Mouse (Mus musculus): ENCODE data around the gene Scrn3. TPM values are rescaled to one million over a fixed set of nuclear protein-coding genes. Genes with fewer than 3 reads are reported as not detected.

Gene Scrn3
- polyA plus RNA-seq, 1 experiment from 2014 or later, result 16.3 TPM

DNA sequence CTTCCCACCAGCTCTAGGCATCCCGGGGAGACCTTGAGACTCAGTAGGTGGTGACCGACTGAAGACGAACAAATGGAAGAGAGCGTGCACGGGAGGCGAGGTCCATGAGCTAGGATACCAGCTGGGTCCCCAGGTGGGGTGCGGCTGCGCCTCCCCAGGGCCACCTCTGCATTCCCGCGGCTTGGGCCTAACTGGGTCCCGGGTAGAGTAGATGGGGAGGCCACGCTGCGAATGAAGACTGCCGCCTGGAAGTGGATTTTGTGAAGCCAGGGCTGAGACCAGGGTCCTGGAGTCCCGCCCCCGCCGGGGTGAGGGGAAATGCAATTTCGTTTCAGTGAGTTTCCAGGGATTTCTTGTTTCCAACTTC is 34.7 kb upstream of the Scrn3 start:
- Histone ChIP-seq H3K4me1 (peaks cover 53% of the 10 kb centered on the region), H3K27ac (0 out of 2 replicates have a peak overlapping the region, but pooled peaks have one; percentile 7), H3K27me3 (peaks cover 80% of the 10 kb centered on the region), H3K4me3 (peak overlapping the region; percentile 33), H3K9me3 (no peaks in the 10 kb centered on the region), H3K9ac (peak overlapping the region; percentile 61), H3K4me2 (replicated peaks) (peak overlapping the region; percentile 56), H3K36me3 (no peaks in the 10 kb centered on the region)
- no peak for ATAC-seq (ENCODE audit: low FRiP score, low read depth)
- 3% methylated on average over 18 of the region's 18 CpGs for WGBS

DNA sequence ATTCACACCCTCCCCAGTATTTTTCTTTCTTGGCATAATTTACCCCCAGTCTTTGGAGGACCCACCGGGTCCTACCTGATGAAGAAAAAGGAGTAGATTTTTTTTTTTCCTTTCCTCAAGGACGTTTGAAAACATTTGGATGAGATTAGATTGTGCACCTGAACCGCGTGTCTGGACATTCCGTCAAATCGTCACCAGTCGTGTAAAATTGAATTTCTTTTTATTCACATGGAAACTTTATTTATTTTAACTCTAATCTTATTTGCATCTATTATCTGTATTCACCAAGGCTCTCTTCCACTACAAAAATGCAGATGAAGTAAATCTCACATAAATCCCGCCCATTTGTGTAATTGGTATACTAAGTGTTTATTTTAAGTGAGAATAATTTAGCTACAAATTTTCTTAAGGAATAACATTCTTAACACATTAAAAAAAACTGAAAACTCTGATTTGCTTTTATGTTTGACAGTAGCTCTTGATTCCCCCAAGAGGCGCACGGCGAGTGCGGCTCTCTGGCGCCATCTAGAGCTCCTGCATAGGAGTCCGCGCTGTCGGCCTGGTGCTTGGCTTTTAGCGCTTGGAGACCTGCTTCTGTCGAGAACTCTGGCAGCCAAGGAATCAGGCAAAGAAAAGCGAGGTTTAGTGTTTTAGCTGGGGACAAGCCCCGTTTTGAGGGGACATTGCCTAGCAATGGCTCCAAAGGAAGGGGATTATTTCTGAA is 34.1 kb upstream of the Scrn3 start:
- peak overlapping the region; percentile 56 for H3K4me2 ChIP-seq (replicated peaks)
- no peak overlapping the region for H3K27ac ChIP-seq
- H3K9me3 ChIP-seq, result no peaks in the 10 kb centered on the region
- WGBS, result 2% methylated on average over 20 of the region's 20 CpGs
- no peak overlapping the region for H3K9ac ChIP-seq
- peak overlapping the region; percentile 30 for H3K4me3 ChIP-seq
- 0 out of 2 replicates have a peak, but pooled peaks have one; percentile 56 for ATAC-seq (ENCODE audit: low FRiP score, low read depth)
- H3K27me3 ChIP-seq, result peaks cover 74% of the 10 kb centered on the region
- H3K36me3 ChIP-seq, result no peaks in the 10 kb centered on the region
- peaks cover 47% of the 10 kb centered on the region for H3K4me1 ChIP-seq

DNA sequence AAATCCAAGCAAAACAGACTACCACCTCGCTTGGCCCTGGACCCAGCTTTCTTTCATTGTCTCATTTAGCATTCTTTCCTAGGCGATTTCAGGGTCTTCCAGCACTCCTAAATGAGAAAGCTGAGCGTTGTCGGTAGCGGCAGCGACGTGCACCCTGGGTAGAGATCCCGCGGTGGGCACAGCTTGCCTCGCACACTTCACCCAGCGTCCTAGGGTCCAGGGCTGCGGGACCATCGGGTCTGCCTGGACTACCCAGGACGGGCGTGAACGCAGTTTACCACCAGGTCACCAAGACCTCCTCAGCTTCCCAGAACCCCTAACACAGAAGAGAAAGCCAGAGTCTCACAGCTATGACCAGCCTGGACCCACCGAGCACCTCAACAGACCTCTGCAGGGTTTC is 33.5 kb upstream of the Scrn3 start:
- peak overlapping the region; percentile 55 for H3K4me2 ChIP-seq (replicated peaks)
- WGBS, result under 1% methylated on average over 17 of the region's 17 CpGs
- H3K9me3 ChIP-seq, result no peaks in the 10 kb centered on the region
- peak overlapping the region; percentile 30 for H3K4me3 ChIP-seq
- H3K27me3 ChIP-seq, result peaks cover 68% of the 10 kb centered on the region
- no peaks in the 10 kb centered on the region for H3K36me3 ChIP-seq
- no peak overlapping the region for H3K9ac ChIP-seq
- no peak overlapping the region for H3K27ac ChIP-seq
- H3K4me1 ChIP-seq, result peaks cover 42% of the 10 kb centered on the region
- ATAC-seq (ENCODE audit: low FRiP score, low read depth), result no peak

DNA sequence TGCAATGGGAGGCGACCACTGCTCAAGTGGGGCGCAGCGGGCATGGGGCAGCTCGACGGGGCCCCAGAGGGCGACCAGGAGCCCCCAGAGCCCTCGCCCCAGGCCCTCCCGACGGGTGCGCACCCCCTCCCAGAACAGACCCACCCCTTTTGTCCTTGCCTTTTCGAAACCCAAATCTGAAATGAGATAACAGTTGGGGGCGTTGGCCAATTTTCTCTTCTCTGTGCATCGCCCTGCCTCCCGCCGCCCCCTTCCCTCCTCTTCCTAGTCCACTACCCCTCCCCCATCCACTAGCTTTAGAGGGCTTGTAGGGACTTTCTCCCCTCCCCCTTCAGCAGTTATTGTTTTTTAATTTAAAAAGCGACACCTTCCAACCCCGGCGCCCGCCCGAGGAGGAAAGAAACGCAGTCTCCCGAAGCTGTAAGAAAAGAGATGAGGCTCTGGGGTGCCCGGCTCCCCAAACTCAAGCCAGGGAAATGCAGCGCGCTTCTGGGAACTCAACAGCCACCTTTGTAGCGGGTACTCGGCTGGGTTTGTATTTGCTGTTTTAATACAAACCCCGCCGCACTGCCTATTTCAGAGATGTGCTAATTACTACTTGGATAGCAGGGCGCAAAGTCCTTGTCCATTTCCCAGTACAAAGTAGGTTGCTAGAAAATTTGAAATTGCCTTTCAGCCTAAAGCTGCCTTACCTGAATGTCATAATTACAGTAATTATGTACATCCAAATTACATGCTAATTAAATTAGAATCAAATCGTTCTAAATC is 32.9 kb upstream of the Scrn3 start:
- Histone ChIP-seq H3K4me1 (peaks cover 36% of the 10 kb centered on the region), H3K27ac (no peak overlapping the region), H3K9me3 (no peaks in the 10 kb centered on the region), H3K9ac (no peak overlapping the region), H3K4me2 (replicated peaks) (peak overlapping the region; percentile 55), H3K36me3 (no peaks in the 10 kb centered on the region), H3K27me3 (peaks cover 62% of the 10 kb centered on the region), H3K4me3 (peak overlapping the region; percentile 30)
- no peak for ATAC-seq (ENCODE audit: low FRiP score, low read depth)
- WGBS, result under 1% methylated on average over 29 of the region's 31 CpGs

DNA sequence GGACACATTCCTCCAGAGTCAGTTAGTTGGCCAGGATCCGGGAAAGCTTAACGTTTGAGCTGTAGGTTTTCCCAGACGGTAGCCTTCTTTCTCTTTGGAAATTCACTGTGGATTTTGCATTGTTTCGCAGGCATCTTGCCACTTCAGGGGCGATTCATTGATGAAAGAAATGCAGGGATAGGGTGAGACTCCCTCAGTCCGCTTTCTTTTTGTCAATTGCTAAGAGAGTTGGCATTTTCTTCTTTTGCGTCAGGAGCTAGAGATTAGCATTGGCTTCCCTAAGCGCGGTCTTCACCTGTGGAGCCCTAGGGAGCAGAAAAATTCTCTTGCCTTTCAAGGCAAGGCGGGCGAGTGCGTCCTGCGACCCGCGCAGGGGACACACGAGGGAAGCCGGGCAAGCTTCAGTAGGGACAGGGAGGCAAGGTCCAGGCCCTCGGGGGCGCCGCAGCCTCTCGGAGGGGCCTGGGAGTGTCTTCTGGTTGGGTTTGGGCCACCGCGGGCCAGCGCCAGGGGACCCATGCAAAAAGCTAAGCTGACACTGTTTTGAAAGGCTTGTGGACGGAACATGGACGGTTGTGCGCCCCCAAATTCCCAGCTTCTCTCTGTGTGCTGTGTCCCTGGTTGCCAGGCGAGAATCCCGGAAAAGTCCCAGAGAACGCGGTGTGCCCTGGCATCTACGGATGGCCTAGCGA is 31.9 kb upstream of the Scrn3 start:
- Histone ChIP-seq H3K27ac (no peak overlapping the region), H3K36me3 (no peaks in the 10 kb centered on the region), H3K9ac (0 out of 2 replicates have a peak overlapping the region, but pooled peaks have one; percentile 1), H3K4me2 (replicated peaks) (peak overlapping the region; percentile 51), H3K4me1 (peaks cover 33% of the 10 kb centered on the region), H3K9me3 (no peaks in the 10 kb centered on the region), H3K4me3 (peak overlapping the region; percentile 27), H3K27me3 (peaks cover 58% of the 10 kb centered on the region)
- no peak for ATAC-seq (ENCODE audit: low FRiP score, low read depth)
- WGBS, result 3% methylated on average over 33 of the region's 33 CpGs

DNA sequence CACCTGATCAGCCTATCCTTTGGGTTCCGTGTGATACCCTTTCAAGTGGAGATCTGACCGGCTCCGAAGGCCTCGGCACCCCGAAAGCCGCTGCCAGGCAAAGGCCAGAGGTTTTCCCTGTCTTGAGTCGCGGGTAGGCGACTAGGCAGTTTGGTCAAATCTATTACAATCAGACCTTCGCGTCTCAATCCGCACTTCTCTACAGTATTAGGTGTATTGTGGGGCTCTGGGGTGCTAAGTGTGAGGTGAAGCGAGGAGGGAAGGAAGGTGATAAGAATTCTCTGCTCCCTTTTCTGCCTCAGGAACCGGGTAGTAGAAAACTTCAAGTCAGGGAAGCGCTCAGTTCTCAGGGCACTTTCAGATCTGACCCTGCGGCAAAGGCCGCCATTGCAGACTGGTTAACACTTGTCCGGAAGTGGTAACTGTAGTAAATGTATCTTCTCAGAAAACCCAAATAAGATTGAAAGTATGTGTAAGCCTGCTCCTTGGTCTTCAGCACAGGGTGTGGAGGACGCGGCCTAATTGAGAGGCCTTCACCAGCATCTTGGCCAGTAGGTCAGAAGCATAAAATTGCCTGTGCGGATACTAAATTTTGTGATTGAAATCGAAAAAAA is 31.2 kb upstream of the Scrn3 start:
- Histone ChIP-seq H3K27me3 (peaks cover 52% of the 10 kb centered on the region), H3K9me3 (no peaks in the 10 kb centered on the region), H3K27ac (no peak overlapping the region), H3K9ac (no peak overlapping the region), H3K36me3 (0 out of 2 replicates have a peak, but pooled peaks cover 2% of the 10 kb centered on the region), H3K4me2 (replicated peaks) (peak overlapping the region; percentile 51), H3K4me3 (peak overlapping the region; percentile 27), H3K4me1 (peaks cover 33% of the 10 kb centered on the region)
- WGBS, result 11% methylated on average over 22 of the region's 22 CpGs
- no peak for ATAC-seq (ENCODE audit: low FRiP score, low read depth)

DNA sequence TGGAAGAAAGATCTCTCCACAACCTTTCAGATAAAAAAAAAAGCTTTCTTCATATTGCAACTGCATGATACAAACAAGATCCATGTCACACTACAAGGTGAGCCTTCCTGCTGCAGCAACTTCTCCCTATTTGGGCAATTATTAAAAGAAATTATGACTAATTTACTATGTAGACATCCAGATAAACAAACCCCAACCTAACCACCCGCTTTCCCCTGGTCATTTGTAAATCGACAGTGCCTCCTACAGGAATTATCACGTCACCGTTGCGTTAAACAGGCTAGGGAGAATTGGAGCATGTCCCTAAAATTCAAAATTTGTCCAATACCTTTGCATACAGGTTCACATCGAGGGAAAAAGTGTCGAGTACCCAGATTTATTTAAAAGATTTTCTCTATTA is 30.7 kb upstream of the Scrn3 start:
- peaks cover 48% of the 10 kb centered on the region for H3K27me3 ChIP-seq
- no peak overlapping the region for H3K27ac ChIP-seq
- no peak for ATAC-seq (ENCODE audit: low FRiP score, low read depth)
- peaks cover 33% of the 10 kb centered on the region for H3K4me1 ChIP-seq
- no peak overlapping the region for H3K4me2 ChIP-seq (replicated peaks)
- H3K9me3 ChIP-seq, result no peaks in the 10 kb centered on the region
- H3K9ac ChIP-seq, result no peak overlapping the region
- H3K36me3 ChIP-seq, result 0 out of 2 replicates have a peak, but pooled peaks cover 6% of the 10 kb centered on the region
- no peak overlapping the region for H3K4me3 ChIP-seq
- 9% methylated on average over 7 of the region's 7 CpGs for WGBS

DNA sequence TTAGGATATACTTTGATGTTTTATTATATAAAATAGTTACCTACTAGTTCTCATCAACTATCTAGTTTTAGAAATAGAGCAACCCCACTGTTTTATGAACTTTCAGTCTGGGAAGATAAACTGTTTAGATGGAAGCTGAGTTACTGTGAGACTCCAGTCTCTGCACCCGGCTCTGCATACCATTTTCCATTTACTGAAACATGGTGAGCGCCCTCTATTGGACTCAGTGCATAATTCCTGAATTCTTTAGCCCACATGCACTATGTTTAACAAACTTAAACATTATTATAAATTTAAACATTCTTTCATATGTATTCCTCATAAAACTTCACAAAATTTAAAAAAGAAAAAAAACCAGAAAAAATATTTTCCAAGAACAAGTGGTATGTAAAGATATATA is 26.8 kb upstream of the Scrn3 start:
- Histone ChIP-seq H3K9ac (no peak overlapping the region), H3K27me3 (peaks cover 15% of the 10 kb centered on the region), H3K4me1 (peaks cover 8% of the 10 kb centered on the region; the same call in 1 of the 2 replicates), H3K4me3 (no peak overlapping the region), H3K27ac (no peak overlapping the region), H3K4me2 (replicated peaks) (no peak overlapping the region), H3K9me3 (no peaks in the 10 kb centered on the region), H3K36me3 (peaks cover 28% of the 10 kb centered on the region)
- ATAC-seq (ENCODE audit: low FRiP score, low read depth), result no peak
- 13% methylated on average over 2 of the region's 2 CpGs for WGBS

DNA sequence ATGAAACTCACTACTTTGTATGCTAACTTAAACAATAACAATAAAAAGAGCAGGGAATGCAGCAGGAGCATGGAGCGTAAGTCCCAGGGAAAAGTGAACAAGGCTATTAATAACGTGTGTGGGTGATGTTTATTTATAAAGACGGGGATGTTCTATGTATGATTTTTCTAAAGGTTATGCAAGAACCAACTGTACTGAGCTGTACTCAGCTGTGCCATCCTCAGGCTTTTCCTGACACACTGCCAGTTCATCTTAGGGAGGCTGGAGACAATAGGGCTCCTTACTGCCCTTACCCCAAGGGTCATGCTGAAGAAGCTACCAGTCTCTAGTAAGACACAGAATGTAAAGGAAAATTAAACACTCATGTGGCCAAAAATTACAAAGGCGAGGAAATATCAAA is 21.3 kb upstream of the Scrn3 start:
- no peak for ATAC-seq (ENCODE audit: low FRiP score, low read depth)
- WGBS, result 92% methylated on average over 4 of the region's 4 CpGs
- peaks cover 56% of the 10 kb centered on the region for H3K36me3 ChIP-seq
- H3K27ac ChIP-seq, result no peak overlapping the region
- H3K4me2 ChIP-seq (replicated peaks), result no peak overlapping the region
- no peak overlapping the region for H3K9ac ChIP-seq
- no peaks in the 10 kb centered on the region for H3K4me1 ChIP-seq
- H3K27me3 ChIP-seq, result no peaks in the 10 kb centered on the region
- H3K4me3 ChIP-seq, result no peak overlapping the region
- no peaks in the 10 kb centered on the region for H3K9me3 ChIP-seq

DNA sequence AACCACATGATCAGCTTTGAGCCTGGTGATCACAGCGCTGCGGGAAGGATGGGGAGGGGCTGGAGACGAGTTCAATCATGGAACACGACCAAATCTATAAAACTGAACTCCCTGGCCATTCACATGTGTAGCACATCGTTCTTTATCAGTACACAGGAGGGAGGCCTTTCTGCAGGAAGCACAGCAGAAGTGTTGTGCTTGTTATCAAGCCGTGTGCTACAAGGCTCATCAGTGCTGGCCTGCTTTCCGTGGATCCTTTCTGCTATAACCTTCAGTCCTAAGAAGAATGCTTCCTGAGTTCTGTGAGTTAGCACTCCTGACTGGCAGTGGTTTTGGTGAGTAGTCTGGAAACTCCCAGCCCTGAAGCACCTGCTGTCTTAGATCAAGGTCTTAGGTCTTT is 17.4 kb upstream of the Scrn3 start:
- 79% methylated on average over 7 of the region's 7 CpGs for WGBS
- ATAC-seq (ENCODE audit: low FRiP score, low read depth), result no peak
- H3K4me2 ChIP-seq (replicated peaks), result no peak overlapping the region
- peaks cover 36% of the 10 kb centered on the region for H3K36me3 ChIP-seq
- no peaks in the 10 kb centered on the region for H3K27me3 ChIP-seq
- no peak overlapping the region for H3K4me3 ChIP-seq
- H3K9me3 ChIP-seq, result no peaks in the 10 kb centered on the region
- H3K27ac ChIP-seq, result no peak overlapping the region
- no peaks in the 10 kb centered on the region for H3K4me1 ChIP-seq
- H3K9ac ChIP-seq, result no peak overlapping the region

DNA sequence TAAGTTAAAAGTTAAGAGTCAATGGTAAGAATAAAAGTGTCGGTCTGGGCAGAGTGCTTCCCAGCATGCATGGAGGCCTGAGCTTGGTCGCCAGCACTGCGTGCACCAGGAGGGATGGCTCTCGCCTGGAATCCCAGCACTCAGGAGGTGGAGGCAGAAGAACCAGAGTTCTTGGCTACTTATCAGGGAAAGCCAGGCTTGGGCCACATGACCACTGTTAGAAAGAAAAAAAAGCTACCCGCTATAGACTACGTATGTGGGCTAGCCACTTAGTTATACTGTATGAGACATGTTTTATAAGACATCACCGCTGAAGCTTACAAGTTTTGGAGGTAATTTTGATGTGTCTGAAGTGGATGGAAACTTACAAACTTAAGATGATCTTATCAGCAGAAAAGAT is 14.2 kb upstream of the Scrn3 start:
- 82% methylated on average over 7 of the region's 7 CpGs for WGBS
- H3K9me3 ChIP-seq, result no peaks in the 10 kb centered on the region
- ATAC-seq (ENCODE audit: low FRiP score, low read depth), result no peak
- no peak overlapping the region for H3K9ac ChIP-seq
- H3K27ac ChIP-seq, result no peak overlapping the region
- H3K27me3 ChIP-seq, result no peaks in the 10 kb centered on the region
- H3K4me1 ChIP-seq, result no peaks in the 10 kb centered on the region
- peaks cover 35% of the 10 kb centered on the region for H3K36me3 ChIP-seq
- no peak overlapping the region for H3K4me2 ChIP-seq (replicated peaks)
- H3K4me3 ChIP-seq, result no peak overlapping the region

DNA sequence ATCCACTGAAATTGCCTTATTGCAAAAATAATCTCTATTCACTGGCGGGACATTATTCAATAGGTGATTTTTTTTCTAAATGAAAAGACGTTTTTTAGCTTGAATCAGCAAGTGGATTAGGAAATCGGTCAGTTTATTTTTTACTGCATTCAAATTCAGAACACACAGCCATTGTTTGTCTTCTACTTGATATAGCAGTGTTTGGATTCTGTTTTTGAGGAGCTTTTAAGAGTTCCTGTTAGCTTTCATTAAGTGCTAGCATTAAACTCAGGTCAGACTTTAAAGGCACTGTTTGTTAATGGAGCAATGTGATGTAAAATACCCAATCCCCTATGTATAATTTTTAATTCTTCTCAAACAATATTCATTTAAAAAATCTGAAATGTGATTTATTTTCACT is 13.6 kb upstream of the Scrn3 start:
- Histone ChIP-seq H3K4me3 (no peak overlapping the region), H3K36me3 (peaks cover 37% of the 10 kb centered on the region), H3K27ac (no peak overlapping the region), H3K9me3 (no peaks in the 10 kb centered on the region), H3K4me1 (no peaks in the 10 kb centered on the region), H3K27me3 (no peaks in the 10 kb centered on the region), H3K4me2 (replicated peaks) (no peak overlapping the region), H3K9ac (no peak overlapping the region)
- WGBS, result 84% methylated on average over 3 of the region's 3 CpGs
- no peak for ATAC-seq (ENCODE audit: low FRiP score, low read depth)

Data from limb, embryonic 13.5 days (tissue).